Mouse (Mus musculus) thymus, adult 18-20 months (tissue): ENCODE data around the gene Fam189a1.

Experiments used
- DNase-seq, 2 experiments: peaks; one replicate each; pipeline ENCODE4 v3.0.0; 2022; ENCODE audit warnings: mixed read lengths in 2 of 2

Fam189a1 gene

GRCm38 (mm10) chr7:64872743-64873241, 283.6 kb downstream of the Fam189a1 start, which contains the start of gene Nsmce3:
Gene Nsmce3, minus strand, starts transcription at chr7:64872997.
- peak; percentile 88 to 90 for DNase-seq

DNA sequence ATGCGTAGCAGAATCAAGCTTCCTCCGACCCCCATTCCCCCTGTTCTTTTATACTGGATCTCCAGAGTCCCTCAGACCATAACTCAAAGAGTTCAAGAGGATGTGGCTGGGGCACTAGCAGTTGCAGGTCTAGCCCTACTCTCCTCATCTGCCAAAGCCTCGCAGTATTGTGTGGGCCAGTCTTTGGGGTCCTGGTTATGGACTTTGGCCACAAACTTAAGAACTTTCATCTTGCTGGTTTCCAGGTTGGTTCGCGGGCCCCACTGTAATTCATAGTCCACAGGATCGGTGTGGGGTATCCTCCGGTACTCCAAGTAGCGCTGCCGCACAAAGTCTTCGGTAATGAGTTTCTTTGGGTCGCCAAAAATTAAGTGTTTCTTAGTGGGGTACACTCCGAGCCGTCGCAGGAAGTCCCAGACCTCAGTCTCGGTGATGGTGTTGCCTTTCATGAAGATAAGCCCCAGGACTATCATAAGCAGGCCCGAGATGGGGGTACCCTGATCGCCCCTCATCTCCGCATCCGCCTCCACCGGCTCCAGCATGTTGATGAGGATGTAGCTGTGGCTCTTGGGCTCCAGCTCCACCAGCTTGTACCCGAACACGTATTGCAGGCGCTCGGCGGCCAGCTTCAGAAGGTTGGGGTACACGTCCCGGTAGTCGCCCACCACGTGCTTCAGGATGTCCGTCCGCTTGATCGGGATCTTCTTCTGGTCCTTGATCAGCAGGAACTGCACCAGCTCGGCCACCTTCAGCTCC, 284.2 kb downstream of the Fam189a1 start:
- DNase-seq: no peak

DNA sequence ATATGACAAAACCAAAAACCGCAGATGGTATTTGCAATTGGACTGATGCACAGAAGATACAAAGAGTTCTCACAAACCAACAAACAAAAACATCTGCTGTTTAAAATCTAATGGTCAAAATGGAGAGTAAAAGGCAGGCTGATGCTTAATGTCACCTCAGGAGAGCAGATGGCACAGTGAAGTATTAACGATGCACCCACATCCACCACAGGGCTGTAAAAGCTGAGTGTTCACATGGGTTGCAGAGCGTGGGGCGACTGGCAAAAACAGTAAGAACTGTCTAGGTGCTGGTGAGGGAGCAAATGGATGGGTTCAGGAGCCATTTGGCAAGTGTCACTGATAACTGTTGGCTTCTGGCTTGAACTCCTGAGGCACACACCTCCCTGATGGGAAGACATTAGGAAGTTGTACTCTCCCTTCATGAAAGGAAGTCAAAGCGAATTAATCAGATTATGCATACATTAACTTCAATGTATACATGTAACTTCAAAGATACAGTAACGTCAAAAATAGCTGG, 286.8 kb downstream of the Fam189a1 start:
- no peak for DNase-seq

GRCm38 (mm10) chr7:64863538-64863937, 292.8 kb downstream of the Fam189a1 start:
- no peak for DNase-seq

DNA sequence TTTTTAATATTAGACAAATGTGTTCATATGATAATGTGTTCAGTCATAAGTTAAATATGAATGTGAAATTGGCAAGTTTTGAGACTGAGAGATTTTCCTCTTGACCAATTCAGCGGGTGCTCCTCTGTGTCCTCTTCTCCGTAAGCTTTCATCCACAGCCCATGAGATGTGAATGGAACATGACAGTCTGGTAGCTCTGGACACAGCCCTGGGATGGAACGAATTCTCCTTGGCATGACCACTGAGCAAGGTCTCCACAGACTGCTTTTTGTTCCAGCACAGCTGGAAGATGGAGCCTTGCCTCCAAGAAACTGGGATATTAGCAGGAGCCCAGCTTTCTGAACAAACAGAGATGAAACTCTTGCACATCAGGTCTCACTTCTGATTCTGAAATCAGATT, 293.4 kb downstream of the Fam189a1 start:
- DNase-seq: no peak

DNA sequence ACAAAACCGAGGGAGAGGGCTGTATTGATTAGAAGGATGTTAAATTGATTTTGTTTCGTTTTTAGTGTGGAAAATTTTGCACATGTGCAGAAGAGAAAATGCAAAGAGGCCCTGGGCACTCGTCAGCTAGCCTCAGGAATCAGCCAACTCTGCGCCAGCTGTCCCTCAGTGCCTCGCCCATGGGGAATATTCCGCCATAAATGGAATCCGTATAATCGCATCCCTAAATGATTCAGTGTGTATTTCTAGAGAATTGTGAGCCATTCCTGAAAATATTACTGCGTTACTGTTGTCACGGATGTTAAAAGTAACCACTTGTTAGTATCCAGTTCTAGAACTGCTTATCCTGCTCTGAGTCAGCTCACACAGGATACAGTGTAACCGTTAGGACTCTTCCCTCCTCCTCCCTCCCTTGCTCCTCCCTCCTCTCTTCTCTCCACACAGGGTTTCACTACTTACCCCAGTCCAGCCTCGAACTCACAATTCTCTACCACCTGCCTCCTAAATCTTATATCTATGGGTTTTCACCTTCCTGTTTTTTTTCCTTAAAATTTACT, 299.8 kb downstream of the Fam189a1 start:
- DNase-seq: no peak

- DNase-seq: no peak
These were observed 300.4 kb downstream of the Fam189a1 start for GRCm38 (mm10) chr7:64855976-64856375.

DNA sequence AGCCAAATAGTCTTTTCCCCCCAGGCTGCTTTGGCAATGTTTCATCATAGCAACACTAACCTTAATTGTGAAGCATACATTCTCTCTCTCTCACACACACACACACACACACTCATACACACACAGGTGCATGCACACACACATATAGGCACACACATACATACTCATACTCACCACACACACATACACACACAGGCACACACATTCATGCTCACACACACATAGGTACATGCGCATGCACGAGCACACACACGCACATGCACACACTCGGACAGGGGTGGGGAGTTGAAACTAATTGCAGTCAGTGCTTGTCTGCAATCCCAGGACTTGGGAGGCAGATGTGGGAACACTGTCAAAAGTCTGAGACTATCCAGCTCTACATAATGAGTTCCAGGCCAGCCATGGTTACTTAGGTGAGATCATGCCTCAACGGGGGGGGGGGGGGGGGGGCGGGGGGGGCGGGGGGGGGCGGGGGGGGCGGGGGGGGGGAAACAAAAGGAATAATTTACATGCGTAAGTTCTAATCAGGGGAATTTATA, 300.9 kb downstream of the Fam189a1 start:
- no peak for DNase-seq

- no peak for DNase-seq
These were observed 305.6 kb downstream of the Fam189a1 start for GRCm38 (mm10) chr7:64850791-64851190.

- DNase-seq: no peak
These were observed 308.9 kb downstream of the Fam189a1 start for GRCm38 (mm10) chr7:64847366-64847899.

DNA sequence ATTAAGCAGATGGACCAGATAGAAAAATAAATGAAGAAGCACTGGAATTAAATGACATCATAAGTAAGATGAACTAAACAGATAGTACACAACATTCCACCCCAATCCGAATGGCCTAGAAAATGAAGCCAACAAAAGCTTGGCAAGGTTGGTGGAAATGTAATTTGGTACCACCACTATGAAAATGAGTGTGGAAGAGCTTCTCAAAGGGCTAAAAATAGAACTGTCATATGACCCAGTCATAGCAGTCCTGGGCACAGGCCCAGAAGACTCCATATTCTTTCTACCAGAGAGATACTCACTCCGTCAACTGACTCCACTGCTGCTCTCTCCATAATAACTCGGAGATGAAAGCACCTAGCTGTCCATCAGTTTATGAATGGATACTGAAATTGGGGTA, 310.3 kb downstream of the Fam189a1 start:
- no peak for DNase-seq

- no peak for DNase-seq
These were observed 315.3 kb downstream of the Fam189a1 start for GRCm38 (mm10) chr7:64840946-64841659.

DNA sequence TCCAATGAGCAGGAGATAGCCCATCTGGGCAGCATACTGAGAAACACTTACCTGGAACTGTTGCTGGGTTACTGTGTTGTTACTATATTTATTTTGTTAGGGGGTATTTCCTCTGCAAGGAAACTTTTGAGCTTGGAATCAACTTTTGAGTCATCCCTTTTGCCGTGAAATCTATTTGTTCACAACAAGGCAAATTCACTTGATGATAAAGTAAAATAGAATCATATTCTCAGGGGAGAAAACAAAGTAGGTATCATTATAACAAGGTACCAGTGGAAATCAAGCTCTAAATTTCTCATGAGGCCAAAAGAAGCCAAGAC, 315.8 kb downstream of the Fam189a1 start:
- no peak for DNase-seq

GRCm38 (mm10) chr7:64839801-64840575, 316.4 kb downstream of the Fam189a1 start:
- no peak for DNase-seq

- no peak for DNase-seq
These were observed 317.1 kb downstream of the Fam189a1 start for GRCm38 (mm10) chr7:64839281-64839680.

GRCm38 (mm10) chr7:64830214-64830995, 326.0 kb downstream of the Fam189a1 start:
- DNase-seq: no peak

- DNase-seq: no peak
These were observed 335.3 kb downstream of the Fam189a1 start for GRCm38 (mm10) chr7:64821081-64821480.

DNA sequence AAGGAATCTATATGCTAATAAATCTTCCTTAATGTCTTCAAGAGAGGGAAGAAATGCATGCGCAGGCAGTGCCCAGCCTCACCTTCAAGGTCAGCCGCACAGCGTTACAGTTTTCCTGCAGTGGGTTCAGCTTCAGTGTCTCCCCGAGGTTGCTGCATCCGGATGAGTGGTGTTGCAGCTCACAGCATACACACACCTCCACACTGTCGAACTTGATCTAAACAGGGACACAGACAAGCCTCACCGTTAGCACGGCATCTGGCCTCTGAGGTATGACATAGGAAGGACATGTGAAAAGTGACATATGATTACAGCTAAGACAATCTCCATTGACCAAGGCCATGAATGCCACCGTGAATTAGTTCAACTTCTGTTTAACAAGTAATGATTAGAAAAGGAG, 336.7 kb downstream of the Fam189a1 start:
- DNase-seq: no peak

DNA sequence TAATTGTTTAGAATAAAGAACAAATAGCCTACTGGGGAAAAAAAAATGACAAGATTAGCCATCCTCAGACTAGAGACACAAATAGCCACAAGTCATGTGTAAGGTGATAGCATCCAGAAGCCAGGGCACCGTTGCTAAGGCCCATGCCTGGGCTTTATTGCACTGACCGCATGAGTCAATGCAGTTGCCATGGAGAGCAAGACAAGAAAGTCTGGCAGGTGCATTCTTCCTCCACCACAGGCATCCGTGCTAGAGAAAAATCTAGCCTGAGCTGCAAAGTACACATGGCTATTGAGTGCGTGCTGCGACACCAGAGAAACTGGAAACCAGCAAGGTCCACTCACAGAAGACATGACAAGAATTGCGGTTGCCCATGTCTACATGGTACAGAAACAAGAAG, 347.5 kb downstream of the Fam189a1 start:
- DNase-seq: no peak

- DNase-seq: no peak
These were observed 351.3 kb downstream of the Fam189a1 start for GRCm38 (mm10) chr7:64805100-64805499.

GRCm38 (mm10) chr7:64795554-64795953, 360.8 kb downstream of the Fam189a1 start:
- no peak for DNase-seq
